Mouse (Mus musculus) leukemia stem cell, adult 10-12 weeks (primary cell): ENCODE results near the gene Tpsb2. TPM values are rescaled to one million over a fixed set of nuclear protein-coding genes. Genes with fewer than 3 reads are reported as not detected.

Experiments
- polyA plus RNA-seq: library from polyadenylated mRNA; stranded (reverse); fragments of >175 nt; gene quantifications from 2 replicates; pipeline ENCODE4 v1.2.3, GENCODE M21; 2012; ENCODE audit warnings: low replicate concordance

Tpsb2 gene
- polyA plus RNA-seq, result 0.93 and 1.2 TPM in 2 replicates

GRCm38 (mm10) chr17:25366005-25366404, at the start of gene Tpsb2:
Gene Tpsb2 (plus strand): TSS chr17:25366305.

GRCm38 (mm10) chr17:25318354-25318753, 47.8 kb upstream of the Tpsb2 start, which contains the start of gene Prss29:
Gene Prss29 (plus strand): TSS chr17:25318654.

GRCm38 (mm10) chr17:25345462-25345861, 20.6 kb upstream of the Tpsb2 start, which contains the start of gene Tpsab1:
Gene Tpsab1 (minus strand): TSS chr17:25345562.

GRCm38 (mm10) chr17:25368973-25369372, 2.9 kb downstream of the Tpsb2 start, which contains the start of gene Tpsg1:
Gene Tpsg1 (plus strand): TSS chr17:25369273.

Other genes starting within 250 kb of the Tpsb2 start
- not detected in 2 replicates for gene Ptx4, start 245.5 kb upstream of the Tpsb2 start, polyA plus RNA-seq
- 27.7 and 32.4 TPM in 2 replicates for gene Clcn7, start 232.9 kb upstream of the Tpsb2 start, polyA plus RNA-seq
- not detected in 2 replicates for gene Ccdc154, start 203.8 kb upstream of the Tpsb2 start, polyA plus RNA-seq
- not detected in 2 replicates for gene Gm38655, start 190.8 kb upstream of the Tpsb2 start, polyA plus RNA-seq
- 43.9 and 71.2 TPM in 2 replicates for gene BC003965, start 181.8 kb upstream of the Tpsb2 start, polyA plus RNA-seq
- 54.2 and 108 TPM in 2 replicates for gene Unkl, start 177.9 kb upstream of the Tpsb2 start, polyA plus RNA-seq
- 3.7 and 11.8 TPM in 2 replicates for gene Gnptg, start 126.2 kb upstream of the Tpsb2 start, polyA plus RNA-seq
- 10.5 and 15.0 TPM in 2 replicates for gene Tsr3, start 126.1 kb upstream of the Tpsb2 start, polyA plus RNA-seq
- 0.28 and 0.75 TPM in 2 replicates for gene Baiap3, start 109.9 kb upstream of the Tpsb2 start, polyA plus RNA-seq
- gene Ube2i, start 91.7 kb upstream of the Tpsb2 start, polyA plus RNA-seq, result 152 and 183 TPM in 2 replicates
- gene Prss34, start 67.9 kb upstream of the Tpsb2 start, polyA plus RNA-seq, result 0.39 TPM in 1 of 2 replicates, not detected in the other
- gene Prss28, start 57.7 kb upstream of the Tpsb2 start, polyA plus RNA-seq, result not detected in 2 replicates
- gene Prss29, start 47.7 kb upstream of the Tpsb2 start, polyA plus RNA-seq, result 0.60 and 0.61 TPM in 2 replicates
- gene Tpsab1, start 20.7 kb upstream of the Tpsb2 start, polyA plus RNA-seq, result 0.16 and 0.36 TPM in 2 replicates
- not detected in 2 replicates for gene Tpsg1, start 3.0 kb downstream of the Tpsb2 start, polyA plus RNA-seq
- gene Cacna1h, start 67.5 kb downstream of the Tpsb2 start, polyA plus RNA-seq, result 2.8 and 7.7 TPM in 2 replicates
- not detected in 2 replicates for gene Tekt4, start 88.3 kb downstream of the Tpsb2 start, polyA plus RNA-seq
- not detected in 2 replicates for gene Sstr5, start 131.0 kb downstream of the Tpsb2 start, polyA plus RNA-seq
- 0.12 TPM in 1 of 2 replicates, not detected in the other for gene Sox8, start 204.4 kb downstream of the Tpsb2 start, polyA plus RNA-seq
- gene Lmf1, start 212.8 kb downstream of the Tpsb2 start, polyA plus RNA-seq, result 8.7 and 13.3 TPM in 2 replicates